Mouse (Mus musculus) heart, embryonic 10.5 days (tissue): ENCODE results near the gene Sp140. TPM values are rescaled to one million over a fixed set of nuclear protein-coding genes. Genes with fewer than 3 reads are reported as not detected.
"Not testable (repeated sequence)": the region's sequence is repeated elsewhere in the genome, so short reads cannot be mapped to it uniquely, and the experiment has no call there.

ENCODE experiments used
- DNase-seq: peaks from one replicate; pipeline ENCODE4 v3.0.0-alpha.2; 2017; ENCODE audit warnings: low spot score
- H3K27ac ChIP-seq: fragments of 300-500 bp; sonication (generic); 2 replicates; pipeline ENCODE4 v1.5.1; 2016; ENCODE audit warnings: mild to moderate bottlenecking
- H3K27me3 ChIP-seq: fragments of 300-500 bp; sonication (generic); 2 replicates; pipeline ENCODE4 v1.6.1; 2016; ENCODE audit warnings: mild to moderate bottlenecking; ENCODE audit not compliant: poor library complexity, insufficient read depth, severe bottlenecking
- H3K36me3 ChIP-seq: fragments of 300-500 bp; sonication (generic); 2 replicates; pipeline ENCODE4 v1.6.1; 2016; ENCODE audit warnings: mild to moderate bottlenecking, moderate library complexity
- H3K4me1 ChIP-seq: fragments of 300-500 bp; sonication (generic); 2 replicates; pipeline ENCODE4 v1.6.1; 2016; ENCODE audit warnings: mild to moderate bottlenecking
- H3K4me3 ChIP-seq: fragments of 300-500 bp; sonication (generic); 2 replicates; pipeline ENCODE4 v1.5.1; 2016; ENCODE audit warnings: mild to moderate bottlenecking, moderate library complexity
- H3K9me3 ChIP-seq: fragments of 300-500 bp; sonication (generic); 2 replicates; pipeline ENCODE4 v1.6.1; 2016; ENCODE audit warnings: mild to moderate bottlenecking, moderate library complexity
- WGBS: fragments of 180-500 bp; shearing (Covaris S2); methylation state at CpG from one replicate; pipeline ENCODE4 v1.1.7; 2016; 5-methylcytosine and 5-hydroxymethylcytosine counted together
- polyA plus RNA-seq: library from polyadenylated mRNA; unstranded; fragments of >200 nt; fragmentation: Nextera tagmentation; extraction: Ambion mirVana; gene quantifications from 2 replicates; pipeline ENCODE4 v1.2.1, GENCODE M21; 2016

The Sp140 gene
- polyA plus RNA-seq: 1.7 and 2.1 TPM in 2 replicates

DNA sequence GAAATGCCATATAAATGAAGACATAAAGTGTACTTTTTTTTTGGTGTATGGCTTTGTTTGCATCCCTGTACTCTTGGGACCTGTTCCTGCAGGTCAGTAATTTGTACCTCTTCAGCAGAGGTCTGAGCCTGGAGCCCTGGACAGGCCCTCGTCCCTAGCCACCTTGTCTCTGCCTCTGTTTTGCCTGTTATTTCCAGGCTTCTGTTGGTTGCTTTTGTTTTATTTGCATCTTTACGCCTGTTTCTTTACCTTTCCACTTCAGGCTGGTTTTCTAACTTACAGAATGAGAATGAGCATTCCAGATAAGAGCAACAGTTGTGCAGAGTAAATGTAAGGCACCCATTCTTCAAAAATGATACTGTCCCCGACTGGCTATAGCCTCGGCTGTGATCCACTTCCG lies at the start of gene Sp140:
Gene Sp140, plus strand, starts transcription at position 301 of the 400 bp plus-strand sequence.
- H3K4me3 ChIP-seq, H3K4me1 ChIP-seq, DNase-seq, H3K27ac ChIP-seq, H3K27me3 ChIP-seq, H3K9me3 ChIP-seq, H3K36me3 ChIP-seq: not testable (repeated sequence)
- WGBS: 60% methylated on average over 1 of the region's 5 CpGs

DNA sequence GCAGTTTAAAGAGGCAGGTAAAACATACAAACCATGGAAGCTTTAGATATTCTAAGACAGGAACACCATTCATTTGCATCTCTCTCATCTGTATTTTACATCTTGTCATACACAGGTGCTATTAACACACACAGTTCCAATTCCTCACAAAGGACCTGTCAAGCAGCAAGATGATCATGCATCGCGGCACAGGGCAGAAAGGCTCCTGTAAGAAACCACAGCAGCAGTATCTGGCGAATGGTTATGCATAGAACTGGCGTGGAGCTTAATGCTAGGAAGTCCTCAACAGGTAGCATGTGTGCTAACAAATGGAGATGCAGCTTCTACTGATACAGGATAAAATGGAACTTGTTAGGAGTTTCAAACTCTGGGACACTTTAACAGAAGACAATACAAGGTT lies 44.9 kb upstream of the Sp140 start:
- H3K36me3 ChIP-seq, H3K27ac ChIP-seq, H3K4me3 ChIP-seq, H3K9me3 ChIP-seq, DNase-seq, H3K27me3 ChIP-seq, H3K4me1 ChIP-seq: not testable (repeated sequence)
- 79% methylated on average over 4 of the region's 4 CpGs for WGBS

DNA sequence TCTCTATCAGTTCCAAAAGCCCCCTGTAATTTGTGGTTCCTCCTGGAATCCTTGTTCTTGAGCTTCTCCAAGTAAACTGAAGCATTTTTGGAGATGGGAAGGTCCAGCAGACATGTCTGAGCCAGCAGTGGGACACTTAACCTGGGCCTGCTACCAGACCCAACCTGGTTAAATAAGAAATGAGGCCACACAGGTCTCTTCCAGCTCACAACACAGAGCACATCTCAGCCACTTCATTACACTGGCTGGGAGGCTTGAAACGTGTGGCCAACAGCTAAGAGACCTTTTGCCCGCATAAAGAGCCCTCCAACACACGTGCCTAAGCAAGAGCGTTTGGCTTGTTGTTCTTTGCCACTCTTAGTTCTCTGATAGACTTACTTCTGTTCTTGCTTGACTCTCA lies 26.6 kb upstream of the Sp140 start:
- not testable (repeated sequence) for H3K4me1 ChIP-seq, H3K9me3 ChIP-seq, H3K4me3 ChIP-seq, DNase-seq, H3K27ac ChIP-seq, H3K36me3 ChIP-seq, H3K27me3 ChIP-seq
- WGBS: 63% methylated on average over 4 of the region's 4 CpGs

DNA sequence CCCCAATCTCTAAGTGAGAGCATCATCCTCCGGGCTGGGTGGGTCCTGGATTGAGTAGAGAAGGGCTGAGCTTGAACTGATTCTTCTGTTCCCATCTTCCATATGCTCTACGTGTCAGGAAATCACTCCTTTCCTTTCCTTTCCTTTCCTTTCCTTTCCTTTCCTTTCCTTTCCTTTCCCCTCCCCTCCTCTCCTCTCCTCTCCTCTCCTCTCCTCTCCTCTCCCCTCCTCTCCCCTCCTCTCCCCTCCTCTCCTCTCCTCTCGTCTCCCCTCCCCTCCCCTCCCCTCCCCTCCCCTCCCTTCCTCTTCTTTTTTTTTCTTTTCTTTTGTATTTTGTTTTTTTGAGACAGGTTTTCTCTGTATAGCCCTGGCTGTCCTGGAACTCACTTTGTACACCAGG lies 24.8 kb upstream of the Sp140 start, which contains the start of gene G530012D18Rik:
Gene G530012D18Rik, plus strand, starts transcription at position 301 of the 400 bp plus-strand sequence.
- not testable (repeated sequence) for H3K27ac ChIP-seq, H3K36me3 ChIP-seq, H3K4me3 ChIP-seq, H3K27me3 ChIP-seq, DNase-seq, H3K9me3 ChIP-seq, H3K4me1 ChIP-seq
- 75% methylated on average over 2 of the region's 3 CpGs for WGBS

GRCm38 (mm10) chr1:85578372-85579010 lies 21.7 kb upstream of the Sp140 start:
- not testable (repeated sequence) for H3K36me3 ChIP-seq, H3K27ac ChIP-seq, H3K27me3 ChIP-seq, DNase-seq, H3K9me3 ChIP-seq, H3K4me1 ChIP-seq, H3K4me3 ChIP-seq
- WGBS: 48% methylated on average over 3 of the region's 3 CpGs

GRCm38 (mm10) chr1:85579199-85580147 lies 20.7 kb upstream of the Sp140 start:
- H3K9me3 ChIP-seq, H3K4me1 ChIP-seq, H3K27ac ChIP-seq, H3K36me3 ChIP-seq, DNase-seq, H3K4me3 ChIP-seq, H3K27me3 ChIP-seq: not testable (repeated sequence)
- WGBS: 63% methylated on average over 6 of the region's 7 CpGs

DNA sequence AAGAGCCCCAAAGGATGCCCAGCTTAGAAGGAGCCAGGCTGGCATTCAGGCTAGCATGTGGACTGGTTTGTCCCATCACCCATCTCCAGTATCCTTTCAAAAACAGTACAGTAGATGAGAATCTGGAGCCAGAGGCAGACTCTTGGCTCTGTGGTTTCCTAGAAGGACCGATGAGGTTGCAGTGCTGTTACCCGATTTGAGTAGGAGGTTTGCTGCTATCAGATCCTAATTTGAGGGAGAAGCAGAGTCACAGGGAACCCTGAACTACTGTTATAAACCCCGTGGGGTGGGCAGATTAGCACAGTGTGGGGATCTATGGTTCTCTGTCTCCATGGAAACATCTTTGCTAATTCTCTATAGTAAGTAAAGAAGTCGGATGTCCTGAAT lies 20.0 kb upstream of the Sp140 start:
- not testable (repeated sequence) for H3K27ac ChIP-seq, H3K36me3 ChIP-seq, DNase-seq, H3K27me3 ChIP-seq, H3K9me3 ChIP-seq, H3K4me1 ChIP-seq, H3K4me3 ChIP-seq
- WGBS: 67% methylated on average over 3 of the region's 4 CpGs

DNA sequence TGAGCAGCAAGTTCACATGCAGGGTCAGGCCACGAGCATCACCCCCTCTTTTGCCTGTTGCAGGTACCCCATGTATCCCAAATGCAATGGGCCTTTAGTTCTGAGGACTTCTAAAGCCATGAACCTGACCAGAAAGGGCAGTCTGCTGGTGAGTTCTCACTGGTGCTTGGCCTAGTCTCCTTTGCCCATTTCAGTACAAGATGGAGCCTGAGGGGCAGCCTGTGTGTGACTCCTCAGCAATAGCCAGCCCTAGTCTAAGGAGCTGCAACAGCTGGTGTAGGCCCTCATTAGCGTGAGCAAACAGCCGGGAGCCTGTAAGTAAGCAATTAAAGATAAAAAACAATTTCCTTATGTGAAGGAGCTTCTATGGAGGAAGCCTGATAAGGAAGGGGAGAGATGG lies 19.6 kb upstream of the Sp140 start:
- 64% methylated on average over 3 of the region's 3 CpGs for WGBS
- not testable (repeated sequence) for H3K9me3 ChIP-seq, H3K27me3 ChIP-seq, H3K36me3 ChIP-seq, DNase-seq, H3K27ac ChIP-seq, H3K4me3 ChIP-seq, H3K4me1 ChIP-seq

GRCm38 (mm10) chr1:85581518-85581917 lies 18.7 kb upstream of the Sp140 start:
- not testable (repeated sequence) for H3K36me3 ChIP-seq, DNase-seq, H3K27me3 ChIP-seq, H3K27ac ChIP-seq, H3K9me3 ChIP-seq, H3K4me1 ChIP-seq, H3K4me3 ChIP-seq
- 35% methylated on average over 5 of the region's 5 CpGs for WGBS

DNA sequence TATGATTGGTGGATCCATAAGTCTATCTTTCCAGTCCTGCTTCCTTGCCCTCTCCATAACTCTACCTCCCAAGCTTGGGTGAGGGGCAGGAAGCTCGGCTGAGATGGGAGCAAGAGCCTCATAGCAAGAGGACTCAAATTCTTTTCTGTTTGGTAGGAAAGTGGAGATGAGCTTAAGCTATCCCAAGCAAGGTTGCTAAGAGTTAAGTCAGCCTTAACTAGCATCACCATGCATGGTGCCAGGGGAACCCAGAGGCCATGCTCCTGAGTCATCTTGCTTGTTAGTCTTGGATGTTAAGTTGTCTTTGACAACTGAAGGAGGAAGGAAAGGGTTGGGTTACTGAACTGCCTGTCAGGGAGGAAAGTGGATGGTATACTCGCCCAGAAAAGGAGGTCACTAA lies 11.5 kb upstream of the Sp140 start:
- DNase-seq, H3K4me1 ChIP-seq: not testable (repeated sequence)
- 62% methylated on average over 1 of the region's 2 CpGs for WGBS

DNA sequence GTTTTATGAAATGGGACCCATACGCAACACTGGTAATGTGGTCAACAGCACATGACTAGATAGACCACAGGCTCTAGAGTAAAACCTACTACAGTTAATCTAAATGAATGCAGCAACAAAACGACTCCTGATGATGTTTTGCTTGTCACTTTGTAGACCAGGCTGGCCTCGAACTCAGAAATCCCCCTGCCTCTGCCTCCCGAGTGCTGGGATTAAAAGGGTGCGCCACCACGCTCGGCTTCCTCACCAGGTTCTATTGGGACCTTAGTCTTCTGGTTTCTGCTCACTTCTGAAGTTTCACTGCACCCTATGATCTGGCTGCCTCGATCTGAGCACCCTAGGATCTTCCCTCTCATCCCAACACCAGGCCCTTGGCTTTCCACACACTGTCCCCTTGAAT lies 7.7 kb upstream of the Sp140 start:
- H3K36me3 ChIP-seq, DNase-seq, H3K27me3 ChIP-seq, H3K27ac ChIP-seq, H3K9me3 ChIP-seq, H3K4me3 ChIP-seq, H3K4me1 ChIP-seq: not testable (repeated sequence)
- 76% methylated on average over 8 of the region's 8 CpGs for WGBS

More for the DNA sequence above, 11.5 kb upstream of the Sp140 start:
- not testable (repeated sequence) for H3K36me3 ChIP-seq, H3K9me3 ChIP-seq, H3K4me3 ChIP-seq, H3K27ac ChIP-seq, H3K27me3 ChIP-seq

GRCm38 (mm10) chr1:85598271-85599012 lies 1.7 kb upstream of the Sp140 start, which contains the start of gene Sp110:
Gene Sp110 (minus strand): TSS chr1:85598817.
- not testable (repeated sequence) for H3K9me3 ChIP-seq, H3K4me1 ChIP-seq, H3K4me3 ChIP-seq, H3K27me3 ChIP-seq, DNase-seq, H3K27ac ChIP-seq, H3K36me3 ChIP-seq
- 71% methylated on average over 17 of the region's 17 CpGs for WGBS

DNA sequence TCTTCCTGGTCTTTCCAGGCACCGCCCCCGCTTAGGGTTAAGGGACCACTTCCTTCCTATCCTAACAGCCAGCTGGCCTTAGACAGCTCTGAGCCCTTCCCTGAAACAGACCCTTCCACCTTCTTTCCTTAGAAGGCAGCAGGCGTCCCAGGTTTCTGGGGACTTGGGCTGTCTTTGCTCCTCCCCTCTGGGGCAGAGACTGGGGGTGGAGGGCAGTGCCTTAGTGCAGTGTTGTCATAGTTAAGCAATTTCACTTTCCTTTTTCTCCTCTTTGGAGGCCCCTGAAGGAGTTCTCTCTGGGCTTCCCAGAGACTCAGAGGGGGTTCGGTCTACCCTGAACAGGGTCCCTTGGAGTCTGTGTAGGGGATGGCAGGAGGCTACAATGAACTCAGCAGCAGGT lies 616 bp downstream of the Sp140 start:
- DNase-seq, H3K4me1 ChIP-seq, H3K36me3 ChIP-seq, H3K9me3 ChIP-seq, H3K4me3 ChIP-seq, H3K27me3 ChIP-seq, H3K27ac ChIP-seq: not testable (repeated sequence)
- WGBS: 51% methylated on average over 4 of the region's 4 CpGs
